Mouse (Mus musculus) natural killer cell, adult 2 months (primary cell): ENCODE measurements around the gene Ankle2.

ENCODE experiments used
- DNase-seq, 2 experiments: peaks; one replicate each; pipeline ENCODE4 v3.0.0; 2022; ENCODE audit warnings: low spot score in 2 of 2

Gene Ankle2

GRCm38 (mm10) chr5:110230780-110231461 lies at the start of gene Ankle2:
Ankle2 (plus strand) TSS chr5:110231004.
- peak; percentile 91 to 92 for DNase-seq

- DNase-seq, result no peak
These were observed 49.1 kb upstream of the Ankle2 start for GRCm38 (mm10) chr5:110181716-110182115.

GRCm38 (mm10) chr5:110203164-110203895 lies 27.5 kb upstream of the Ankle2 start:
- DNase-seq, result peak in 1 of 2 experiments; percentile 4

GRCm38 (mm10) chr5:110204777-110205176 lies 26.0 kb upstream of the Ankle2 start:
- no peak for DNase-seq

- DNase-seq, result no peak
These were observed 19.5 kb upstream of the Ankle2 start for GRCm38 (mm10) chr5:110211312-110211711.

- DNase-seq, result no peak
These were observed 14.0 kb upstream of the Ankle2 start for GRCm38 (mm10) chr5:110216780-110217179.

GRCm38 (mm10) chr5:110220331-110220730 lies 10.5 kb upstream of the Ankle2 start:
- no peak for DNase-seq

GRCm38 (mm10) chr5:110222757-110223156 lies 8.0 kb upstream of the Ankle2 start:
- DNase-seq, result no peak

GRCm38 (mm10) chr5:110225056-110225455 lies 5.7 kb upstream of the Ankle2 start:
- DNase-seq, result no peak

GRCm38 (mm10) chr5:110227336-110227883 lies 3.4 kb upstream of the Ankle2 start:
- no peak for DNase-seq

- no peak for DNase-seq
These were observed 414 bp upstream of the Ankle2 start for GRCm38 (mm10) chr5:110230401-110230779.

GRCm38 (mm10) chr5:110231638-110232037 lies 834 bp downstream of the Ankle2 start:
- DNase-seq, result peak in 1 of 2 experiments; percentile 12

GRCm38 (mm10) chr5:110232346-110232745 lies 1.5 kb downstream of the Ankle2 start:
- DNase-seq, result peak in 1 of 2 experiments; percentile 21

- no peak for DNase-seq
These were observed 13.3 kb downstream of the Ankle2 start for GRCm38 (mm10) chr5:110244091-110244490.

- DNase-seq, result no peak
These were observed 36.1 kb downstream of the Ankle2 start for GRCm38 (mm10) chr5:110266941-110267340.

GRCm38 (mm10) chr5:110269141-110270101 lies 38.6 kb downstream of the Ankle2 start, which contains the start of gene Pgam5:
Pgam5 (minus strand) TSS chr5:110269913.
- peak; percentile 76 to 85 for DNase-seq

- no peak for DNase-seq
These were observed 39.4 kb downstream of the Ankle2 start for GRCm38 (mm10) chr5:110270242-110270641.

GRCm38 (mm10) chr5:110274147-110274546 lies 43.3 kb downstream of the Ankle2 start:
- DNase-seq, result no peak

- no peak for DNase-seq
These were observed 44.0 kb downstream of the Ankle2 start for GRCm38 (mm10) chr5:110274846-110275245.

GRCm38 (mm10) chr5:110276391-110276790 lies 45.6 kb downstream of the Ankle2 start:
- DNase-seq, result no peak

- no peak for DNase-seq
These were observed 46.1 kb downstream of the Ankle2 start for GRCm38 (mm10) chr5:110276910-110277309.

GRCm38 (mm10) chr5:110281984-110282383 lies 51.2 kb downstream of the Ankle2 start:
- DNase-seq, result no peak
